Mouse (Mus musculus) testis, adult 2 months (tissue): ENCODE data around the gene Plekhg5. TPM values are rescaled to one million over a fixed set of nuclear protein-coding genes. Genes with fewer than 3 reads are reported as not detected.

Experiments used
- H3K27ac ChIP-seq: fragments of 200-500 bp; 2 replicates; pipeline ENCODE4 v1.5.1; 2012; ENCODE audit warnings: low read depth, low read length; ENCODE audit not compliant: control insufficient read depth, insufficient read depth
- H3K27me3 ChIP-seq: fragments of 200-500 bp; 2 replicates; pipeline ENCODE4 v1.6.1; 2012; ENCODE audit warnings: mild to moderate bottlenecking, low read length, moderate library complexity; ENCODE audit not compliant: control insufficient read depth, insufficient read depth
- H3K36me3 ChIP-seq: fragments of 200-500 bp; 2 replicates; pipeline ENCODE4 v1.6.1; 2012; ENCODE audit warnings: mild to moderate bottlenecking, low read length; ENCODE audit not compliant: control insufficient read depth, insufficient read depth
- H3K4me1 ChIP-seq: fragments of 200-500 bp; 2 replicates; pipeline ENCODE4 v1.6.1; 2012; ENCODE audit warnings: low read length; ENCODE audit not compliant: control insufficient read depth, insufficient read depth
- H3K4me3 ChIP-seq: fragments of 200-500 bp; 2 replicates; pipeline ENCODE4 v1.5.1; 2012; ENCODE audit warnings: low read depth, mild to moderate bottlenecking, low read length, moderate library complexity, mixed read lengths; ENCODE audit not compliant: control insufficient read depth
- CTCF ChIP-seq: fragments of 200-500 bp; IDR thresholded peaks from 2 replicates; pipeline ENCODE4 v1.5.1; 2012; ENCODE audit warnings: low read depth, mild to moderate bottlenecking, inconsistent platforms, low read length, moderate library complexity; ENCODE audit not compliant: control insufficient read depth, insufficient read depth, insufficient replicate concordance
- POLR2A ChIP-seq: fragments of 200-500 bp; IDR thresholded peaks from 2 replicates; pipeline ENCODE4 v1.6.1; 2012; ENCODE audit warnings: low read depth, mild to moderate bottlenecking, inconsistent platforms, low read length, moderate library complexity; ENCODE audit not compliant: control insufficient read depth
- polyA plus RNA-seq: library from polyadenylated mRNA; depleted of rRNA; stranded (reverse); fragments of >200 nt; gene quantifications from 2 replicates; pipeline ENCODE4 v1.2.3, GENCODE M21; 2012

The Plekhg5 gene
- polyA plus RNA-seq, 1 experiment = 8.8 TPM

- Histone ChIP-seq H3K27me3 (no peaks in the 10 kb centered on the region), H3K4me3 (no peak overlapping the region), H3K36me3 (no peaks in the 10 kb centered on the region), H3K4me1 (peaks cover 29% of the 10 kb centered on the region), H3K27ac (peak overlapping the region; percentile 34; the same call in 1 of the 2 replicates)
- no peak for TF ChIP-seq CTCF
- TF ChIP-seq POLR2A = no peak
These were observed 11.4 kb downstream of the Plekhg5 start for GRCm38 (mm10) chr4:152083611-152084220.

- Histone ChIP-seq H3K27me3 (no peaks in the 10 kb centered on the region), H3K27ac (no peak overlapping the region), H3K36me3 (no peaks in the 10 kb centered on the region), H3K4me1 (peaks cover 31% of the 10 kb centered on the region), H3K4me3 (no peak overlapping the region)
- TF ChIP-seq CTCF (no peak), POLR2A (no peak)
These were observed 12.3 kb downstream of the Plekhg5 start for GRCm38 (mm10) chr4:152084616-152085015.

DNA sequence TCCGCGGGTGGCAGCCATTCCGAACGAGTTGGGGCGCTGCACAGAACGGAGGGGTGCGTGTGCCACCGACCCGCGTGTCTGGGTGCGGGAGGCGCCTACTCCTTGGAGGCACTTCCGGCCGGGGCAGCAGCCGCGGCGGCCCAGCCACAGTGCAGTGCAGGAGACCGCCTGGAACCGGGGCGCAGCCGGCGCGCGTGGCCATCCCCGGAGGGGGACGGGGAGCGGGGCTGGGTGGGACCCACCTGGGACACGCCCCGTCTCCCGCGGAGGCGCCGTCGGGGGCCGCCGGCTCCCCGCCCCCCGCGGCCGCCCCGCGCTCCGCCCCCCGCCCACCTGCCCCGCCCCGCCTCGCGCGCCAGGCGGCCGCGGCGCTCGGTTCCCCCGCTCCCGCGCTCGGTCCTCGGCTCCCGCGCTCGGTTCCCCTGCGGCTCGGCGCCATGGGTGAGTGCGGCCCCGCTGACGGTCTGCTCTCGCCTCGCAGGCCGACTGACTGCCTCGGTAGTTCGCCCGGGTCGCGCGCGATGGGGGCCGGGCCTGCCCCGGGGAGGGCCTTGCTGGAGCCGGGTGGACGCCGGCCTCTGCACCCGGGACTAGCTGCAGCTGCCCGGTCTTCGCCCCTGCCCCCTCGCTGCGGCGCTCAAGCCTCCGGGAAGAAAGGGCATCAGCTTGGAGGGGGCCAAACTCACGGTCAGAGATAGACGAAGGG is 14.4 kb downstream of the Plekhg5 start:
- peak overlapping the region; percentile 56 for H3K27ac ChIP-seq
- H3K27me3 ChIP-seq = no peaks in the 10 kb centered on the region
- TF ChIP-seq CTCF = no peak
- TF ChIP-seq POLR2A = peak; percentile 44; the same call in 1 of the 2 replicates
- no peaks in the 10 kb centered on the region for H3K36me3 ChIP-seq
- H3K4me3 ChIP-seq = peak overlapping the region; percentile 86
- peaks cover 31% of the 10 kb centered on the region for H3K4me1 ChIP-seq

GRCm38 (mm10) chr4:152087211-152088081 is 15.1 kb downstream of the Plekhg5 start:
- Histone ChIP-seq H3K4me1 (peaks cover 32% of the 10 kb centered on the region), H3K27ac (peak overlapping the region; percentile 56), H3K36me3 (no peaks in the 10 kb centered on the region), H3K27me3 (no peaks in the 10 kb centered on the region), H3K4me3 (peak overlapping the region; percentile 86)
- TF ChIP-seq CTCF (no peak), POLR2A (no peak)

GRCm38 (mm10) chr4:152088133-152088532 is 15.8 kb downstream of the Plekhg5 start:
- Histone ChIP-seq H3K36me3 (no peaks in the 10 kb centered on the region), H3K4me1 (peaks cover 34% of the 10 kb centered on the region), H3K27ac (0 out of 2 replicates have a peak overlapping the region, but pooled peaks have one; percentile 40), H3K27me3 (no peaks in the 10 kb centered on the region), H3K4me3 (no peak overlapping the region)
- TF ChIP-seq POLR2A (no peak), CTCF (no peak)

DNA sequence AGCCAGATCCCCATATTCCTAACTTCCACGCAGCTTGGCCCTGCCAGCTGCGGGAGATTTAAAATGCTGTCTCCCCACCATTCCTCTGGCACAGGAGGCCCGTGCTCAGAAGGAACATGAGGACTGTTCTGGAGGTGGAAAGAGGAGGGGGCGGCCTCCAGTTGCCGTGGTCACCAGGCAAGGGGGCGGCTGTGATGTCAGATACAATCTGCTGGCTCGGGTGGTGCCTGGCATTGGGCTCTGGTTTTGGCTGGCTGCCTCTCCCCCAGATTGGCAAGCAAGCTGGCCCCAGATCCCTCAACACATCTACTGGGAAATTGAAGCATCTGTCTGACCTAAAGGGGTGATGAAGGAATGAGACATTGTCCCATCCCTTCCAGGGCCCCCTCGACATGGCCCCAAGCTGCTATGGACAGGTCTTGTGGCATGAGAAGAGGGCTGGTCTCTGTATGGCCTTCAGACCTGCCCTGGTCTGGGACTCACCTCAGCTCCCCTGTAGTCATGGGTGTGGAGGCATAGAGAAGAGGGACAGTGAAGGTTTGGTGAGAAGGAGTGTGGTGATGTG is 16.3 kb downstream of the Plekhg5 start:
- H3K4me3 ChIP-seq = no peak overlapping the region
- no peaks in the 10 kb centered on the region for H3K27me3 ChIP-seq
- H3K27ac ChIP-seq = 0 out of 2 replicates have a peak overlapping the region, but pooled peaks have one; percentile 40

More for the DNA sequence above, 16.3 kb downstream of the Plekhg5 start:
- no peaks in the 10 kb centered on the region for H3K36me3 ChIP-seq
- no peak for TF ChIP-seq POLR2A
- TF ChIP-seq CTCF = no peak
- peaks cover 33% of the 10 kb centered on the region for H3K4me1 ChIP-seq
